Mouse (Mus musculus) C2C12 (cell line): ENCODE measurements at regions not wholly inside any gene's neighbourhood (a gene's known extent, or its start where the extent isn't known, plus 50 kb on each side); places are given as distances from the start of the nearest gene placed in this dataset.

Experiments used
- CEBPB ChIP-seq: IDR thresholded peaks from one replicate; pipeline ENCODE4 v1.6.1; 2011; ENCODE audit warnings: low read depth, mild to moderate bottlenecking, control low read depth, moderate library complexity
- CTCF ChIP-seq: IDR thresholded peaks from one replicate; pipeline ENCODE4 v1.5.1; 2011; ENCODE audit not compliant: control insufficient read depth, insufficient read depth, insufficient read length

DNA sequence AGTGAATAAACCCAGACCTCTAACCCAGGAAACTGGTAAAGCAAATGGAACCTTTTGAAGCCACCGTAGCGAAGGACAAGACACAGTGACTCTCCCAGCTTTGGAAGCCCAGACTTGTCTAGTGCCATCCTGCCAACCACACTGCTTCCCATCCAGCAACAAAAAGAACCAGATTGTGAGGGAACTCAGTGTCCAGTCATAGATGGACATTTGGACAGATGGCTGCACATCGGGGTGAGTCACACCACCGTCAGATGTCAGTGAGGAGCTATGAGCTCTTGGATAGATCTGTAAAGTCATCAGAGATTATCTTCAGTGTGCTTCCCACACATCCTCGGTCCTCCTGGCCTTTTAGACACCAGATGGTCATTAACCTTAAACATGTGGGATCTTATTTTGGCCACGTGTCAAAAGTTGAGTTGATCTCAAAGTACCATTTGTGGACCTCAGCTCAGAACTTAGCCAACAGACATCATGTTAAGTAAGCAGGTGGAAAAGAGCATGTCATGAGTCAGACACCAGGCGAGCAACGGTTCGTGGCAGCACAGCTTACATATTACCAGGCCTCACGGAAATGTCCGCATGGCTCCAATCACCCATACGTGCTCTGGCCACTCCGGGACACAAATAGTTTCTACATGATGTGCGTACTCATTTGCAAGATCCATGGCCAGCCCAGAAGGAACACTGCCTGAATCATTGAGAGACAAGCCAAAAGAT lies 102.7 kb upstream of the Gdf10 start:
- TF ChIP-seq CTCF (no peak), CEBPB (no peak)
